Mouse (Mus musculus) neural tube, embryonic 10.5 days (tissue): Measurements from ENCODE around the gene Olfr20.
"Not testable (repeated sequence)": the region's sequence is repeated elsewhere in the genome, so short reads cannot be mapped to it uniquely, and the experiment has no call there.

Experiments
- DNase-seq: peaks from one replicate; pipeline ENCODE4 v3.0.0-alpha.2; 2017; ENCODE audit warnings: low spot score; ENCODE audit errors: extremely low spot score

Olfr20 gene

GRCm38 (mm10) chr11:73350483-73350882, at the start of gene Olfr20:
TSS of gene Olfr20 (plus strand) at chr11:73350783.
- DNase-seq: no peak

DNA sequence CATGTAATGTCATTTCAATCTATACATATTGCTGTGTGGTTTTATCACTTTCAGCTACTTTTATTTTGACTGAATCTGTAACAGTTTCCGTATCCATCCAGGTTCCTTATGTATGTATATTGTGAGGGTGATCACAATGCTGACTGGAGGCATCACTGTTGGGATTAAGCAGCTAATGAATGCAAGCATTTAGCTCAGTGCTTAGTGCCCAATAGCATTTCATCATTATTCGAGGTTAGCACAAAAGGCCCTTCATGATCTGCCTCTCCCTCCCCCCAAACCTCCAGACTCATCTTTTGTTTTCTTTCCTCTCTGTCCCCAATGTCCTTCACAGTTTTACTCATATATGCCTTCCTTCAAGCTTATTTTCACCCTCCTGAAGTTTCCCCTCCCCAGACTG, 47.5 kb upstream of the Olfr20 start:
- no peak for DNase-seq

GRCm38 (mm10) chr11:73315961-73316360, 34.6 kb upstream of the Olfr20 start:
- DNase-seq: no peak

DNA sequence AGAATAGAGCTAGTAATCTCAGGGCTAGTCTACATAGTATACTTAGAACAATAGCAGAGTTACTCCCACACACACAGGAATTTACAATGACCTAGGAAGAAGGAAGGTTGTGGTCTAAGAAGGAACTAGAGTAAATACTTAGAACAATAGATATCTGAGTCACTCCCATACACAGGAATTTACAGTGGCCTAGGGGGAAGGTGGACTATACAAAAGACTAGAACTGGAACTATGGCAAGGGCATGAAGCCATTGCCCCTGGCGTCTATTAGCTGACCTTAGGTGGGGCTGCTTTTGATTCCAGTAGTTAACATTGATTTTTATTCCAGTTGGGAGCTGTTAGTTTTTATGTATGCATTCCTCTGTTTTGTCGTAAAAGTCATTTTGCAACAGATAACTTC, 32.0 kb upstream of the Olfr20 start:
- DNase-seq: not testable (repeated sequence)

- not testable (repeated sequence) for DNase-seq
Observed at GRCm38 (mm10) chr11:73321064-73321463, 29.5 kb upstream of the Olfr20 start.

DNA sequence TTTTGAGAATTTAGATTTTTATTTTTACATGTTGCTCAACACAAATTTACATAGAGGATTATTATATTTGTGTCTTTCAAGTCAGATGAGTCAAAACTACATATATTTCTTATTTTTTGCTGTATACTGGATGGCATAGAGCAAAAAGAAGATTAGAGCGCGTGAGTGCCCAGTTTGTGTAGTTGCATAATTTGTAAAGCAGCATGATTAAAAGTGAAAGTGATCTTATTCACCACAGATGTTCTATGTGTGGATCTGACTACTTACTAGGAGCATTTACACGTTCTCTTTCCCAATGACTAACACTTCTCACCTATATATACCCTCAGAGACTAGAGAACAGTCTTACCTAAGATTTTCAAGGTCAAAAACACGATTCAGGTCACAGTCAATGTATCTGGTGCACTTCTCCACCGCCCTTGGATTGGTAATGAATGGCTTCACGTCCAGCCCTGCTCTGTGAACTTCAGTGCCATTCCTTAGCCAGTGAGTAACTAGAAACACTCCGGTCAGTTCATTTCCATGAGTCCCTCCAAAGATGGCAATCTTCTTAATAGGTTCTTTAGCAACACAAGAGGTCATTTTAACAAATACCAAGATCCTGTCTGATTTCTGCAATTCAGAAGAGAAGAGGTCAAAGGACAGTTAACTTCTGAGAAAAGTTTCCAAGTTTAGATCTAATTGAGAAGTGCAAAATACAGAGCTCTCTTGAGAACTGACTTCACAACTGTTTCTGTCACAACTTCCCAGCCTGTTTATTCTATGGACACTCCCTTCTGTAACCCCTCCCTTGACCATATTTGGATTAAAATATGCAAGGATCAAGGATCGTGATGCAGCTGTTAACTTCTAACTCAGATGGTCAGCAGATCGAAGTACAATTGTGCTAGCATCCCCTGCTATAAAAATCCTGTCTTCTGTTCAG, 26.4 kb upstream of the Olfr20 start:
- DNase-seq: no peak

GRCm38 (mm10) chr11:73326485-73326886, 24.1 kb upstream of the Olfr20 start:
- DNase-seq: no peak

GRCm38 (mm10) chr11:73327361-73327760, 23.2 kb upstream of the Olfr20 start:
- DNase-seq: no peak

DNA sequence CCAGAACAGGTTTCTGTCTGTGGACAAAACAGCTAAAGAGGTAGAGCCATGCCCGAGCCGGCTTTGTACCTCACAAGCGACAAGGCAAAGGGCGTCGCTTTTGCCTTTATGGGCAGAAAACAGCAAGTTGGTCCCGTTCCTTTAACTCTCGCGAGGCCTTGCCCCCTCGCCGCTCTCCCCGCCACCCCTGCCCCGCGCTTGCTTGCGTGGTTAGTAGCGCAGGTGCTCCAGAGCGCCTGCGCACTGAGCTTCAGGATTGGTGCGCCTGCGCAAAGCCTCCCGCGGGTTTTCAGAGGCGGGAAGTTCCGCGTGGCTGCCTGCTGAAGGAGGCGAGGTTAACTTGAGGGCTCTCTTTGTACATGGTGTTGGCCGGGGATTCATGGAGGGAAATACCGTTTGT, 21.1 kb upstream of the Olfr20 start, which contains the start of the genes Aspa, Gm49340 and Spata22:
Gene Aspa, minus strand, starts transcription at position 155 of the 400 bp plus-strand sequence.
Gene Gm49340, plus strand, starts transcription at position 300 of the 400 bp plus-strand sequence.
Gene Spata22, plus strand, starts transcription at position 300 of the 400 bp plus-strand sequence.
- no peak for DNase-seq

GRCm38 (mm10) chr11:73333357-73333756, 17.2 kb upstream of the Olfr20 start:
- DNase-seq: no peak

GRCm38 (mm10) chr11:73336919-73337318, 13.7 kb upstream of the Olfr20 start:
- DNase-seq: no peak

- DNase-seq: no peak
Observed at GRCm38 (mm10) chr11:73370946-73371345, 20.4 kb downstream of the Olfr20 start, which contains the start of gene Olfr376. TSS of gene Olfr376 (plus strand) at chr11:73371246.

DNA sequence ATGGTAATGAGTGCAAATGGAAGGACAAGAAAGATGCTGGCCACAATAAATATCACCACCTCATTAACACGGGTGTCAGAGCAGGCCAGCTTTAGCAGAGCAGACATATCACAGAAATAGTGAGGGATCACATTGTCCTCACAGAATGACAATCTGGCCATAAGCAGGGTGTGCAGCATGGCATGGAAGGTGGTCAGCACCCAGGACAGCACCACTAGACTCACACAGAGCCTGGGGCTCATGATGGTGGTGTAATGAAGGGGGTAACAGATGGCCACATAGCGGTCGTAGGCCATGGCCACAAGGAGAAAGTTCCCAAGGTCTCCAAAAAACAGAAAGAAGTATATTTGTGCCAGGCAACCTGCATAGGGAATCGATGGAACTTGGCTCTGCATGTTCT, 44.8 kb downstream of the Olfr20 start:
- no peak for DNase-seq

DNA sequence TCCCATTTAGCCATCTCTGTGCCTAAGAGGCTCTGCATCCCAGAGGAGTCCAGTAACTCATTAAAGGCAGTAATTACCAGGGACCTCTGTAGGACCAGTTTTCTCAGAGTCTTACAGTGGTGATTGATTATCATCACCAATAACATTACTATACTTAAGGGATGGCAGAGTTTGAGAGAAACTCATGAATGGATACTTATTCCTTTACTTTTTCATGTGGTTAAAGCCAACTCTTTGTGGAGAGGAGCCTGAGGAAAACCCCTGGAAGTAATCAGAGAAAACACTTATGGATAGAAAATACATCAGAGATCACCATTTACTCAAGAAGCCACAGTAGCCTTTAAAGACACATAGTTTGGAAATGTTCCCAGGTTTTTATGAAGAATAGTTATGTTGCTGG, 48.9 kb downstream of the Olfr20 start, which contains the start of gene Olfr1:
Gene Olfr1, minus strand, starts transcription at position 101 of the 400 bp plus-strand sequence.
- DNase-seq: no peak
